Mouse (Mus musculus): Measurements from ENCODE around the gene Gemin2.
A peak's percentile ranks its signal among the peaks of the same experiment; 100 is the strongest.

DNA sequence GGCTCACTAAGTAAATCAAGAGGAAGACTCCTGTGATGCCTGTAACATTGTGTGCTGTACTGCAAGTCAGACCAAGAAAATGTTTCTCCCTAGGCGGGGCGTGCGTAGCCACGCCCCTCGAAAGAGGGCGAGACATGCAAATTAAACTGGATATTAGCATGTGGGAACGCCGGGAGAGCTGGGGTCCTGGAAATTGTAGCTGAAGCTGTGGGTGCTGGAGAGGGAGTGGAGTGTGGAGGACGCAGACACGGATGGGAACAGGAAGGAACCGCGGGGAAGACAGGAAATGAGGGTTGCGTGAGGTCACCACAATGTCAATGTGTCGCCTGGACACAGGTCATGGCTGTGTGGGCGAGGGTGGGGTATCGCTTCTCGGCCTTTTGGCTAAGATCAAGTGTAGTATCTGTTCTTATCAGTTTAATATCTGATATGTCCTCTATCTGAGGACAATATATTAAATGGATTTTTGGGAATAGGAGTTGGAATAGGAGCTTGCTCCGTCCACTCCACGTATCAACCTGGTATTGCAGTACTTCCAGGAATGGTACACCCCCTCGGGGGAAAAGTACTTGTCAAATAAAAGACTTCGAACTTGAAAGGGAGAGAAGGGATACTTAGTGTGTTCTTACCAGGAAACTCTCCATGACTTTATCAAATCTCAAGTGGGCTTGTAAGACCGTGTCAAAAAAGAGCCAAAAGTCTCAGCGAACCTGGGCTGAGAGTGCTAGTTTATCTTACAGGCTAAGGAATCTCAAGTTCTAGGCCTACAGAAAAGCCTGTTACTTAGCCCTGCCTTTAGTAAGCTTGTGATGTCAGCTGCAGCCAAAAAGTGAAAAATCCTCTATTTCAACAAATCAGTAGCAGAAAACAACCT lies 27.0 kb downstream of the Gemin2 start:
- TF ChIP-seq CTCF (IDR thresholded peaks at IDR 0.05; ENCODE audit: low read depth): no peak
- peak; percentile 16 for TF ChIP-seq EP300 (IDR thresholded peaks at IDR 0.05; ENCODE audit: low read depth)
